9 mouse cellular contexts compared by ENCODE assay signal in the genomic region with DNA sequence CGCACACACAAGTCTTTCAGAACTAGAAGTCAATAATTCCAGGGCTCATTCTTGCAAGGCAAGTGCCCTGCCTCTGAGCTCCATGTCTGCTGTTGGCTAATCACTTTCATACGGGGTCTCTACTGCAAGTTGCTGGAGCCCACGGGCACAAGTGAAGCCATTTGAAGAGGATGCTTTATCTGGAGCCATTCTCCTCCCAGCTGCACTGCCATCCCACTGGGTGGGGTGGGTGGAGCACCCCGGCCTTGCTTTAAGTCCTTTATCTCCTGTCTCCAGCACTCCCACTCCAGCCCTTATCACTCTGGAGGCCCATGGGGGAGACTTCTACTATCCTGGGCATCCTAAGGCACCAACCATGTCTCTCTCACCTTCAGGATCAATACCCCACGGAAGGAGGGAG. TPM values are rescaled to one million over a fixed set of nuclear protein-coding genes. Genes with fewer than 3 reads are reported as not detected.
DNase-seq lines count a peak whose midpoint lies in the region; ATAC-seq lines count a peak whose summit lies in the region.
"Had no signal": no experiment of that assay in that cellular context is flagged by ENCODE, and none has a peak within 500 bp of the region (broad histone marks: within the 10 kb centered on the region; RNA-seq: fewer than 3 reads in every experiment).

No protein-coding gene starts in this region.

- H3K27ac ChIP-seq in embryonic facial prominence, embryonic 12.5 days = 0 out of 2 replicates have a peak overlapping the region, but pooled peaks have one; percentile 85
- no peak overlapping the region for H3K27ac ChIP-seq in intestine, embryonic 16.5 days (ENCODE audit: low read length)
- H3K27ac ChIP-seq in neural tube, embryonic 13.5 days (replicated peaks) = peak overlapping the region; percentile 87

- peak overlapping the region; percentile 93 for H3K4me2 ChIP-seq in embryonic facial prominence, embryonic 12.5 days (replicated peaks)
- H3K4me2 ChIP-seq in intestine, embryonic 16.5 days (ENCODE audit: low read depth, low read length) = peak overlapping the region; percentile 84
- H3K4me2 ChIP-seq in neural tube, embryonic 13.5 days = peak overlapping the region; percentile 98

- H3K4me3 ChIP-seq in embryonic facial prominence, embryonic 12.5 days = peak overlapping the region; percentile 83
- H3K4me3 ChIP-seq in intestine, embryonic 16.5 days (ENCODE audit: low read length) = peak overlapping the region; percentile 62
- peak overlapping the region; percentile 87 for H3K4me3 ChIP-seq in neural tube, embryonic 13.5 days

- ATAC-seq in embryonic facial prominence, embryonic 12.5 days (ENCODE audit: insufficient number of reproducible peaks, insufficient read depth, low FRiP score, low TSS enrichment) = no peak
- ATAC-seq in intestine, embryonic 16.5 days = no peak
- ATAC-seq in neural tube, embryonic 13.5 days (ENCODE audit: low read depth) = no peak
- ATAC-seq: Patski had no signal

- H3K9ac ChIP-seq in embryonic facial prominence, embryonic 12.5 days = peak overlapping the region; percentile 90
- peak overlapping the region; percentile 80 for H3K9ac ChIP-seq in intestine, embryonic 16.5 days (ENCODE audit: low read depth, low read length)
- H3K9ac ChIP-seq in neural tube, embryonic 13.5 days = peak overlapping the region; percentile 99

- 60% methylated on average over 5 of the region's 5 CpGs for WGBS in embryonic facial prominence, embryonic 12.5 days
- WGBS in intestine, embryonic 16.5 days = 68% methylated on average over 5 of the region's 5 CpGs
- 68% methylated on average over 5 of the region's 5 CpGs for WGBS in neural tube, embryonic 13.5 days

- H3K4me1 ChIP-seq in embryonic facial prominence, embryonic 12.5 days = peaks cover 32% of the 10 kb centered on the region
- peaks cover 33% of the 10 kb centered on the region for H3K4me1 ChIP-seq in intestine, embryonic 16.5 days (ENCODE audit: control insufficient read depth, insufficient read depth, low read length)
- H3K4me1 ChIP-seq in neural tube, embryonic 13.5 days (replicated peaks) = peaks cover 63% of the 10 kb centered on the region

- H3K27me3 ChIP-seq in embryonic facial prominence, embryonic 12.5 days = no peaks in the 10 kb centered on the region
- no peaks in the 10 kb centered on the region for H3K27me3 ChIP-seq in intestine, embryonic 16.5 days (replicated peaks; ENCODE audit: control insufficient read depth, insufficient read depth, low read length)
- no peaks in the 10 kb centered on the region for H3K27me3 ChIP-seq in neural tube, embryonic 13.5 days
- H3K27me3 ChIP-seq: Patski had no signal

- DNase-seq in kidney, adult 9 months = peak; percentile 8
- no peak for DNase-seq in kidney, postnatal 4 days
- no peak for DNase-seq in right cerebral cortex, postnatal 36 days (ENCODE audit: low spot score in 2 of 2)
- DNase-seq in layer of hippocampus, adult 8-10 months (ENCODE audit: low spot score in 2 of 2) = no peak
- DNase-seq in urinary bladder, postnatal 25 days (ENCODE audit: low spot score) = no peak

- peaks cover 35% of the 10 kb centered on the region for H3K36me3 ChIP-seq in embryonic facial prominence, embryonic 12.5 days
- H3K36me3 ChIP-seq in intestine, embryonic 16.5 days (ENCODE audit: control insufficient read depth, insufficient read depth, low read length) = no peaks in the 10 kb centered on the region
- H3K36me3 ChIP-seq in neural tube, embryonic 13.5 days = peaks cover 44% of the 10 kb centered on the region

- no peaks in the 10 kb centered on the region for H3K9me3 ChIP-seq in embryonic facial prominence, embryonic 12.5 days
- no peaks in the 10 kb centered on the region for H3K9me3 ChIP-seq in intestine, embryonic 16.5 days (ENCODE audit: control insufficient read depth, low read length)
- no peaks in the 10 kb centered on the region for H3K9me3 ChIP-seq in neural tube, embryonic 13.5 days

RNA-seq across cellular contexts. Expression of gene Rnaseh2a, which starts 1.3 kb away (rescaled TPM):
- polyA plus RNA-seq in embryonic facial prominence, embryonic 12.5 days (2016; fragmentation: Nextera tagmentation; extraction: Ambion mirVana) = 104 and 115 TPM in 2 replicates
- 102 and 120 TPM in 2 replicates for polyA plus RNA-seq in intestine, embryonic 16.5 days (2015; fragmentation: Nextera tagmentation; extraction: Ambion mirVana)
- 55.0 and 55.6 TPM in 2 replicates for polyA plus RNA-seq in neural tube, embryonic 13.5 days (2015; fragmentation: Nextera tagmentation; extraction: Ambion mirVana)
- 10 to 100 TPM; 36.2 to 46.2 (median 41.2) TPM for total RNA-seq in layer of hippocampus, adult 8-10 months (2022)

RNA-seq across cellular contexts. Expression of gene Prdx2, which starts 1.5 kb away (rescaled TPM):
- 1,038 and 1,130 TPM in 2 replicates for polyA plus RNA-seq in embryonic facial prominence, embryonic 12.5 days (2016; fragmentation: Nextera tagmentation; extraction: Ambion mirVana)
- 533 and 590 TPM in 2 replicates for polyA plus RNA-seq in intestine, embryonic 16.5 days (2015; fragmentation: Nextera tagmentation; extraction: Ambion mirVana)
- polyA plus RNA-seq in neural tube, embryonic 13.5 days (2015; fragmentation: Nextera tagmentation; extraction: Ambion mirVana) = 1,236 and 1,369 TPM in 2 replicates
- 100 to 1,000 TPM; 328 to 367 (median 342) TPM for total RNA-seq in layer of hippocampus, adult 8-10 months (2022)

RNA-seq across cellular contexts. Expression of gene Gm49661, which starts 1.7 kb away (rescaled TPM):
- not detected in 2 replicates for polyA plus RNA-seq in embryonic facial prominence, embryonic 12.5 days (2016; fragmentation: Nextera tagmentation; extraction: Ambion mirVana)
- polyA plus RNA-seq in intestine, embryonic 16.5 days (2015; fragmentation: Nextera tagmentation; extraction: Ambion mirVana) = not detected in 2 replicates
- not detected in 2 replicates for polyA plus RNA-seq in neural tube, embryonic 13.5 days (2015; fragmentation: Nextera tagmentation; extraction: Ambion mirVana)
- total RNA-seq in layer of hippocampus, adult 8-10 months (2022) = not detected

RNA-seq across cellular contexts. Expression of gene Junb, which starts 7.6 kb away (rescaled TPM):
- polyA plus RNA-seq in embryonic facial prominence, embryonic 12.5 days (2016; fragmentation: Nextera tagmentation; extraction: Ambion mirVana) = 8.0 and 9.0 TPM in 2 replicates
- 18.2 and 25.5 TPM in 2 replicates for polyA plus RNA-seq in intestine, embryonic 16.5 days (2015; fragmentation: Nextera tagmentation; extraction: Ambion mirVana)
- 7.5 and 8.4 TPM in 2 replicates for polyA plus RNA-seq in neural tube, embryonic 13.5 days (2015; fragmentation: Nextera tagmentation; extraction: Ambion mirVana)
- 10 to 100 TPM; 61.1 to 79.5 (median 75.6) TPM for total RNA-seq in layer of hippocampus, adult 8-10 months (2022)

RNA-seq across cellular contexts. Expression of gene Hook2, which starts 19.5 kb away (rescaled TPM):
- polyA plus RNA-seq in embryonic facial prominence, embryonic 12.5 days (2016; fragmentation: Nextera tagmentation; extraction: Ambion mirVana) = 20.6 TPM in 2 replicates
- polyA plus RNA-seq in intestine, embryonic 16.5 days (2015; fragmentation: Nextera tagmentation; extraction: Ambion mirVana) = 96.9 and 108 TPM in 2 replicates
- 22.8 and 25.0 TPM in 2 replicates for polyA plus RNA-seq in neural tube, embryonic 13.5 days (2015; fragmentation: Nextera tagmentation; extraction: Ambion mirVana)
- total RNA-seq in layer of hippocampus, adult 8-10 months (2022) = 10 to 100 TPM; 10.9 to 11.6 (median 11.3) TPM
